Mouse (Mus musculus): ENCODE data around the gene Phykpl. TPM values are rescaled to one million over a fixed set of nuclear protein-coding genes. Genes with fewer than 3 reads are reported as not detected.
A peak's percentile ranks its signal among the peaks of the same experiment; 100 is the strongest.

Phykpl gene
- polyA plus RNA-seq, 1 experiment from 2014 or later, result 11.0 TPM

GRCm38 (mm10) chr11:51551253-51551652 lies 33.3 kb upstream of the Phykpl start:
- H3K4me2 ChIP-seq (ENCODE audit: low read depth), result no peak overlapping the region
- ATAC-seq (ENCODE audit: insufficient read depth, low FRiP score, low TSS enrichment), result no peak
- no peaks in the 10 kb centered on the region for H3K4me1 ChIP-seq (ENCODE audit: control insufficient read depth, insufficient read depth, low read length)
- H3K27me3 ChIP-seq (ENCODE audit: control insufficient read depth, insufficient read depth, low read length), result no peaks in the 10 kb centered on the region
- no peaks in the 10 kb centered on the region for H3K9me3 ChIP-seq (ENCODE audit: control insufficient read depth, low read length)
- H3K27ac ChIP-seq (ENCODE audit: low read depth, low read length), result no peak overlapping the region
- peak; percentile 38 for DNase-seq (ENCODE audit: low spot score)
- H3K4me3 ChIP-seq (ENCODE audit: low read depth, low read length), result no peak overlapping the region
- WGBS, result 79% methylated on average over 5 of the region's 5 CpGs
- no peak overlapping the region for H3K9ac ChIP-seq (ENCODE audit: low read length)
- H3K36me3 ChIP-seq (ENCODE audit: control insufficient read depth, insufficient read depth, low read length), result no peaks in the 10 kb centered on the region

- DNase-seq (ENCODE audit: low spot score) (no peak), ATAC-seq (ENCODE audit: insufficient read depth, low FRiP score, low TSS enrichment) (no peak)
- no peaks in the 10 kb centered on the region for H3K27me3 ChIP-seq (ENCODE audit: control insufficient read depth, insufficient read depth, low read length)
- no peak overlapping the region for H3K9ac ChIP-seq (ENCODE audit: low read length)
- no peak overlapping the region for H3K27ac ChIP-seq (ENCODE audit: low read depth, low read length)
- H3K36me3 ChIP-seq (ENCODE audit: control insufficient read depth, insufficient read depth, low read length), result no peaks in the 10 kb centered on the region
- H3K9me3 ChIP-seq (ENCODE audit: control insufficient read depth, low read length), result no peaks in the 10 kb centered on the region
- no peak overlapping the region for H3K4me3 ChIP-seq (ENCODE audit: low read depth, low read length)
- no peaks in the 10 kb centered on the region for H3K4me1 ChIP-seq (ENCODE audit: control insufficient read depth, insufficient read depth, low read length)
- H3K4me2 ChIP-seq (ENCODE audit: low read depth), result no peak overlapping the region
- 75% methylated on average over 3 of the region's 3 CpGs for WGBS
Measured at GRCm38 (mm10) chr11:51552091-51552490, 32.5 kb upstream of the Phykpl start.

- H3K9me3 ChIP-seq (ENCODE audit: control insufficient read depth, low read length), result no peaks in the 10 kb centered on the region
- H3K36me3 ChIP-seq (ENCODE audit: control insufficient read depth, insufficient read depth, low read length), result no peaks in the 10 kb centered on the region
- no peaks in the 10 kb centered on the region for H3K4me1 ChIP-seq (ENCODE audit: control insufficient read depth, insufficient read depth, low read length)
- H3K4me3 ChIP-seq (ENCODE audit: low read depth, low read length), result no peak overlapping the region
- no peak overlapping the region for H3K27ac ChIP-seq (ENCODE audit: low read depth, low read length)
- no peak overlapping the region for H3K9ac ChIP-seq (ENCODE audit: low read length)
- DNase-seq (ENCODE audit: low spot score) (no peak), ATAC-seq (ENCODE audit: insufficient read depth, low FRiP score, low TSS enrichment) (no peak)
- no peaks in the 10 kb centered on the region for H3K27me3 ChIP-seq (ENCODE audit: control insufficient read depth, insufficient read depth, low read length)
- 78% methylated on average over 9 of the region's 10 CpGs for WGBS
- H3K4me2 ChIP-seq (ENCODE audit: low read depth), result no peak overlapping the region
Measured at GRCm38 (mm10) chr11:51554590-51554989, 30.0 kb upstream of the Phykpl start.

GRCm38 (mm10) chr11:51555066-51555465 lies 29.5 kb upstream of the Phykpl start:
- ATAC-seq (ENCODE audit: insufficient read depth, low FRiP score, low TSS enrichment), result no peak

GRCm38 (mm10) chr11:51563276-51563675 lies 21.3 kb upstream of the Phykpl start:
- Histone ChIP-seq H3K27me3 (ENCODE audit: control insufficient read depth, insufficient read depth, low read length) (no peaks in the 10 kb centered on the region), H3K4me2 (ENCODE audit: low read depth) (no peak overlapping the region), H3K9me3 (ENCODE audit: control insufficient read depth, low read length) (no peaks in the 10 kb centered on the region), H3K9ac (ENCODE audit: low read length) (no peak overlapping the region), H3K4me3 (ENCODE audit: low read depth, low read length) (no peak overlapping the region), H3K36me3 (ENCODE audit: control insufficient read depth, insufficient read depth, low read length) (no peaks in the 10 kb centered on the region), H3K27ac (ENCODE audit: low read depth, low read length) (no peak overlapping the region), H3K4me1 (ENCODE audit: control insufficient read depth, insufficient read depth, low read length) (no peaks in the 10 kb centered on the region)
- ATAC-seq (ENCODE audit: insufficient read depth, low FRiP score, low TSS enrichment), result no peak
- 83% methylated on average over 1 of the region's 1 CpGs for WGBS
- DNase-seq (ENCODE audit: low spot score), result no peak

More at GRCm38 (mm10) chr11:51555066-51555465, 29.5 kb upstream of the Phykpl start:
- Histone ChIP-seq H3K9ac (ENCODE audit: low read length) (no peak overlapping the region), H3K4me2 (ENCODE audit: low read depth) (no peak overlapping the region), H3K9me3 (ENCODE audit: control insufficient read depth, low read length) (no peaks in the 10 kb centered on the region), H3K27me3 (ENCODE audit: control insufficient read depth, insufficient read depth, low read length) (no peaks in the 10 kb centered on the region), H3K4me1 (ENCODE audit: control insufficient read depth, insufficient read depth, low read length) (no peaks in the 10 kb centered on the region), H3K36me3 (ENCODE audit: control insufficient read depth, insufficient read depth, low read length) (no peaks in the 10 kb centered on the region), H3K27ac (ENCODE audit: low read depth, low read length) (no peak overlapping the region), H3K4me3 (ENCODE audit: low read depth, low read length) (no peak overlapping the region)
- DNase-seq (ENCODE audit: low spot score), result no peak
- WGBS, result 65% methylated on average over 2 of the region's 2 CpGs

GRCm38 (mm10) chr11:51565062-51565461 lies 19.5 kb upstream of the Phykpl start:
- Histone ChIP-seq H3K4me3 (ENCODE audit: low read depth, low read length) (no peak overlapping the region), H3K4me1 (ENCODE audit: control insufficient read depth, insufficient read depth, low read length) (no peaks in the 10 kb centered on the region), H3K27me3 (ENCODE audit: control insufficient read depth, insufficient read depth, low read length) (no peaks in the 10 kb centered on the region), H3K9me3 (ENCODE audit: control insufficient read depth, low read length) (no peaks in the 10 kb centered on the region), H3K27ac (ENCODE audit: low read depth, low read length) (no peak overlapping the region), H3K4me2 (ENCODE audit: low read depth) (no peak overlapping the region), H3K9ac (ENCODE audit: low read length) (no peak overlapping the region), H3K36me3 (ENCODE audit: control insufficient read depth, insufficient read depth, low read length) (no peaks in the 10 kb centered on the region; the same call in 1 of the 2 replicates)
- WGBS, result 21% methylated on average over 3 of the region's 3 CpGs
- ATAC-seq (ENCODE audit: insufficient read depth, low FRiP score, low TSS enrichment) (no peak), DNase-seq (ENCODE audit: low spot score) (no peak)

- no peaks in the 10 kb centered on the region for H3K27me3 ChIP-seq (ENCODE audit: control insufficient read depth, insufficient read depth, low read length)
- no peaks in the 10 kb centered on the region for H3K9me3 ChIP-seq (ENCODE audit: control insufficient read depth, low read length)
- no peak for ATAC-seq (ENCODE audit: insufficient read depth, low FRiP score, low TSS enrichment)
- no peak overlapping the region for H3K4me3 ChIP-seq (ENCODE audit: low read depth, low read length)
- 89% methylated on average over 6 of the region's 6 CpGs for whole genome bisulfite sequencing
- H3K4me1 ChIP-seq (ENCODE audit: control insufficient read depth, insufficient read depth, low read length), result no peaks in the 10 kb centered on the region
- no peaks in the 10 kb centered on the region; the same call in 1 of the 2 replicates for H3K36me3 ChIP-seq (ENCODE audit: control insufficient read depth, insufficient read depth, low read length)
- H3K9ac ChIP-seq (ENCODE audit: low read length), result no peak overlapping the region
- no peak for DNase-seq (ENCODE audit: low spot score)
- no peak overlapping the region for H3K4me2 ChIP-seq (ENCODE audit: low read depth)
- H3K27ac ChIP-seq (ENCODE audit: low read depth, low read length), result no peak overlapping the region
Measured at GRCm38 (mm10) chr11:51565951-51566350, 18.6 kb upstream of the Phykpl start.

GRCm38 (mm10) chr11:51568801-51569200 lies 15.8 kb upstream of the Phykpl start:
- no peaks in the 10 kb centered on the region for H3K27me3 ChIP-seq (ENCODE audit: control insufficient read depth, insufficient read depth, low read length)
- no peak overlapping the region for H3K9ac ChIP-seq (ENCODE audit: low read length)
- H3K4me1 ChIP-seq (ENCODE audit: control insufficient read depth, insufficient read depth, low read length), result no peaks in the 10 kb centered on the region
- H3K4me3 ChIP-seq (ENCODE audit: low read depth, low read length), result no peak overlapping the region
- 91% methylated on average over 4 of the region's 4 CpGs for WGBS
- no peaks in the 10 kb centered on the region for H3K9me3 ChIP-seq (ENCODE audit: control insufficient read depth, low read length)
- ATAC-seq (ENCODE audit: insufficient read depth, low FRiP score, low TSS enrichment) (no peak), DNase-seq (ENCODE audit: low spot score) (no peak)
- no peak overlapping the region for H3K27ac ChIP-seq (ENCODE audit: low read depth, low read length)
- H3K36me3 ChIP-seq (ENCODE audit: control insufficient read depth, insufficient read depth, low read length), result no peaks in the 10 kb centered on the region; the same call in 1 of the 2 replicates
- no peak overlapping the region for H3K4me2 ChIP-seq (ENCODE audit: low read depth)

GRCm38 (mm10) chr11:51576454-51576853 lies 8.1 kb upstream of the Phykpl start:
- WGBS, result 84% methylated on average over 4 of the region's 4 CpGs
- no peak for DNase-seq (ENCODE audit: low spot score)

More at GRCm38 (mm10) chr11:51576454-51576853, 8.1 kb upstream of the Phykpl start:
- Histone ChIP-seq H3K36me3 (ENCODE audit: control insufficient read depth, insufficient read depth, low read length) (no peaks in the 10 kb centered on the region), H3K27ac (ENCODE audit: low read depth, low read length) (no peak overlapping the region), H3K4me1 (ENCODE audit: control insufficient read depth, insufficient read depth, low read length) (no peaks in the 10 kb centered on the region), H3K27me3 (ENCODE audit: control insufficient read depth, insufficient read depth, low read length) (no peaks in the 10 kb centered on the region), H3K9me3 (ENCODE audit: control insufficient read depth, low read length) (no peaks in the 10 kb centered on the region), H3K4me3 (ENCODE audit: low read depth, low read length) (no peak overlapping the region), H3K9ac (ENCODE audit: low read length) (no peak overlapping the region), H3K4me2 (ENCODE audit: low read depth) (no peak overlapping the region)
- ATAC-seq (ENCODE audit: insufficient read depth, low FRiP score, low TSS enrichment), result no peak
